Mouse (Mus musculus) embryo, embryonic 11.5 days (tissue): ENCODE results near the gene Tnni1.

Experiments used
- DNase-seq: peaks from one replicate; pipeline ENCODE4 v3.0.0-alpha.2; 2012; ENCODE audit warnings: low read depth, low spot score

Gene Tnni1

DNA sequence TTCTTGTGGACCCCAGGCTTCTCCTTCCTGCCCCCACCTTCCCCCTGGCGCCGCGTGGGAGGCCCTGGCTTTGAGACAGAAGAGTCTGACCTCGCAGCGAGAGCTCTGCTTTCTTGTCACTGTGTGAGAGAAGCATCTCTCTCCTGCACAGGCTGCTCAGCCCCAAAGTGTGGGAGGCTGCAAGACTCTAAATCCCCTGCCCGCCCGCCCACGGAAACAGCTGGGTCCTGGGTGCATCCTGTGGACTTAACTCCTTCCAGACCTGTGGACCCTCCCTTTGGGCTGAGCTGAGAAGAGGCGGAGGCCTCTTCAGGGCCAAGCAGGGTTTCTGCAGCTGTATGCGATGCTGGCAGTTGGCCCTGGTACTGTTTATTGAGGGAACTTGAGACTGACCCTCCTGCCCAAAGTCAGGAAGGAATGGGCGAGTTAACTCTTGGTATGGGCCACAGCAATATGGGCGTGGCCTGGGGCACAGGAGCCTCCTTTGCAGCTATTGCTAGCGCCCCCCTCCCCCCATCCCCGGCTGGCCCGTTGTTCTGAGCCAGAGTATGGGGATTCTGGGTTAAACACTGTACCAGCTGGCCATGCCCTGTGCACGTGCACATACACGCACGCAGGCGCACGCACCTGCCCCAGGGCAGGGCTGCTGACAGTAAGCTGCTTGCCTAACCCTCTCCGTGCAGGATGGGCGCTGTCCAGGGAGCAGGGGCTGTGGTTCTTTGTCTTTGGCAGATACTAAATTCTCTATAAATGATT, at the start of gene Tnni1:
Gene Tnni1 (plus strand): TSS at position 655 of the 756 bp plus-strand sequence.
- no peak for DNase-seq

DNA sequence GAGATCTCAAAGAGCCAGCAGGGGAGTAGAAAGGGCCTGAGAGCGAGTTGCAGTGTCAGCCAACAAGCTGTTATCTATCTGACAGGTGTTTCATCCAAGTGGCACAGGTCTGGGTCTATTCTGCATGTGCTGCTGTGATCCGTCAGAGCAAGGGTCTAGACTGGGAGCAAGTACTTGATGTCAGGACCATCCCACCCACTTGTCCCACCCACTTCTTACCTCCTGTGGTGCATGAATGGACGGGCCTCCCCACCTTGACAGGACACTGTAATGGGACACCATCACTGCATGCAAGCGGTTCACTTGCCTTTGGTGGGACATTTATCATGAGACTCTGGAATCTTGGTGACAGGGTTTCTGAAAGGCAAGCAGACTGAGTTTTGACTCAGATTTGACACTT, 49.4 kb upstream of the Tnni1 start:
- no peak for DNase-seq

DNA sequence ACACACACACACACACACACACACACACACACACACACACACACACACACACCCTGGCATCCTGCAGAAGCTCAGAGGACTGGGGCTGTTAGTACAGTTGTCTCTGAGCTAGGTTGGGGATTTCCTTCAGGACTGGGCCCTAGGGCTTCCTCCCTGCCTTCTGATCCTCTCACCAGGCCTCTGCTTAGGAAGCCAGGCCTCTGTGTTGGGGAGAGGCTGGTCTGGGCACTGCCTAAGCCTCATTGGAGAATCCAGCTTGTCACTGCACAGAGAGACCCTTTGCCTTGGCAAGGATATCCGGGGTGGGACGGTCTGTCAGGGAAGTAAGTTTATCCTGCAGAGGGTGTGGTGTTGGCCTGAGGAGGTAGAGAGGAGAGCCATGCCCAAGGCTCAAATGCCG, 48.9 kb upstream of the Tnni1 start:
- DNase-seq = no peak

DNA sequence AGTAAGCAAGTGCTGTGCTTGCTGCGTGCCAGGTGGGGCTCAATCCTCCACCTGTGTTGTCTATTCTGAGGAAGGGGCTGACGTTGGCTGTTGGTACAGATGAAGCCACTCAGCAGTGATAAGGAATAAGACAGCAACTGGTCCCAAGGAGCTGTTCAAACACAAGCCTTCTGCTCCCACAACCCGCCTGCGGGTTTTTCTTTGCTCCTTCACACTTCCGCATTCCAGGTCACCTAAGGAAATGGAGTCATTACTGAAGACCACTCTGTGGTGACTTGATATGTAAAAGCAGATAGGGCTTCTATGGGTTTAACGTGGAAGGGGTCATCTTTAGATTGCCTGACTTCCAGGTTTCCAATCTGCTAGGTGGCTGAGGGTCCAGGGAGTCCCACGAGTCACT, 47.8 kb upstream of the Tnni1 start:
- no peak for DNase-seq

DNA sequence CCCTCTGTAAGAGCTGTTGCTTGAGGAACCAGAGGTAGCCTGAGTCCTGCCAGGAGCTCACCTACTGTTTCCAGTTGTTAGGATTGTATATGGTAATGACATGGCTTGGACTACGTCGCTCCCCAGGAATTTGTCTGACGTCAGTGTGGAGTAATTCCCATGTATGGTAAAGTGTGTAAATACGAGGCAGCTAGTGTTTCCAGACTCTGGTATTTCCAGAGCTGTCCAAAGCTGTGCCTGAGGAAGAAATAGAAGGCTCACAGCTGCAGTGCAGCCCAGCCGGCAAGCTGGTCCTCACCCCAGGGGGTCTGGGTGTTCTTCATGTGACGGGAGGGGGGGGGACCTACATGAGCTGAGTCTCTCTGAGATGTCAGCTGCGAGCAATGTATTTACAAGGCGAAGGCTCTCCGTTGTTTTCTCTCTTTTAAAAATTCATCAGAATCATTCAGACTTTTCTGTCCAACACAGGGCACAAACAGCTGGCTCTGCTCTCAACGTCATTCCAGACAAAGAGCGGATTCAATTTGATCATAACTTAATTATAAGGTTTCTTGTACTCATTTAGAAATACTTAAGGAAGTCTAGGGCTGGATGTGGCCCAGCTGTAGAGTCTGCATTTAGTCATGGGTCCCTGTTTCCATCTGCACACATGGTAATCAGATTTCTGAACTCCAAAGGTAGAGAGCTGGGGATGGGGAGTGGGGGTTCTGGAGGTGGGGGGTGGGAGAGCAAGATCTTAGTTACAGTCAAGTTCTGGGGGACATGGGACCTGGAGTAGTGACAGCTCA, 47.1 kb upstream of the Tnni1 start:
- peak; percentile 58 for DNase-seq

DNA sequence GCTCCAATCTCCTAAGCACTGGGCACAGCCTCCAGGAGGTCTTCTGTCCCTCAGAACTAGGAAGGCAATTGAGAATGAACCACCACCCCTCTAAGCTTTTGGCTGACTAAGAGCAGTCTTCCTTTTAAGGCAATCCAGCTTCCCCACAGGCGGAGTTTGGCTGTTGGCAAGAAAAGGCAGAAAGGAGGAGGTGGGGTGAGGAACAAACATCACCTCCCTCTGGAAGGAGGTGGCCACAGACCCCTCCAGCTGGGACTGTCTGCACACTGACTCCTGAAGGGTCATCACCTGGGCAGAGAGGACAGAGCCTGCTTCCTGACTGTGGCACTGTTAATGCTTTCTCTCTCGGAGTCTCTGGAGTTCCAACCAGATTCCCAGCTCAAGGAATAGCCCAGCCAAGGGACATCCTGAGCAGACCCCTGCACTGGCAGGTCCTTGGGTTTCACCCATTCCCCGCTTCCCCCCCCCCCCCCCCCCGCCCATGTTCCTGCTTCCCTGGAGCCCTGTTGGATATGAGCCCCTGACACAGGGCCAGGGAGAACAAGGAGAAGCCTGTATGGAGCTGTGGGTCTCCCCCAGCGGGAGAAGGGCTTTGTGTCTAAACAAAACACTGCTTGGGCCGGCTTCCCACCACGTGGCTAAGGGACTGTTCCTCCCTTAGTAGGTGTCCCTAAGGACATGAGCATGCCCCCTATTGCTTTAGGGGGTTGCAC, 44.9 kb upstream of the Tnni1 start:
- no peak for DNase-seq

DNA sequence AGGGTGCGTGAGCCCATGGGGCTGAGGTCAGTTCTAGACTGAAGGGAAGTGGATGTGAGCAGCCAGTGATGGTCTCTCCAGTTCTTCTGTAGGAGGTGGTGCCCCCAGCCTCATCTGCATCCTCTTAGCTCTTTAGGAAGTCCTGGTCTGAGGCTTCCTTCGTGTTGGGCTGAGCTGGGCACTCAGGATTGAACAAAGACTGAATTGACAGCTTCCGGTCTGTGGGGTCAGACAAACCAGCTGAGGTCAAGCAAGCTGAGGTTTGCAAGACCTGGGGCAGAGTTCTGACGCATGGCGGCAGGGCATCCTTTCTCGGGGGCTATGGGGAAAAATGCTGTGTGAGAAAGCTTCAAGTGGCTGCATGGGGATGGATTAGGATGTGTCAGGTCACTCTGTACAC, 43.8 kb upstream of the Tnni1 start:
- no peak for DNase-seq

DNA sequence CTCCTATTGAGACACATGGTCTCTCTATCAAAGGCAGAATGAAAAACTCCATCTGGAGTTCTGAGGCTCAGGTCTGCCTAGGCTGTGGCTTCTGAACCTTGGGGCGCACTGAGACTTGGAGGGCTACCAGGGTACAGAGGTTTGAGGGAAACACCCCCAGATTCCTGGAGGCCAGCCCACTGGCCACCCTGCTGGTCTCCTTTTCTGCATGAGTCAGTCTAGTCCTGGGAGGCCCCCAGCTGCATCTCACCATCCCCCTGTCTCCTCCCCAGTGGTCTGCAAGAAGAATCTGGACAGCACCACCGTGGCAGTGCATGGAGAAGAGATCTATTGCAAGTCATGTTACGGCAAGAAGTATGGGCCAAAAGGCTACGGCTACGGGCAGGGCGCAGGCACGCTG, 34.2 kb upstream of the Tnni1 start:
- DNase-seq = no peak

DNA sequence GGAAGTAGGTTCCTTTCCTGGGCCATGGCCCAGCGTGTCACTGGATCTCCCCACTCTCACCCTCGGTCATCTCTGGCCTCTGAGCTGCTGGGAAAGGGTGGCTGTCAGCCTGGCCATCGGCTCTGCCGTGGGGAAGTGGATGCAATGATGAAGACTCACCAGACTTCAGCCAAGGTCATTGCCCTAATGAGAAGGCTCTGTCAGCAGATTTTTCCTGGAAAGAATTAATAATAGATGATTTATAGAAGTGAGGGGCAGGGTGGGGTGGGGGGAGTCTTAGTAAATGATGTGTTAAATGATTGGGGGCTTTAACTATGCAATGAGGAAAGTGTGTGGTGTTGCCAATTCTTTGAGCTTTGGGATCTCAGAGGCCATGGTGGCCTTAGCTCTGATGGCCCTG, 33.0 kb upstream of the Tnni1 start:
- no peak for DNase-seq

DNA sequence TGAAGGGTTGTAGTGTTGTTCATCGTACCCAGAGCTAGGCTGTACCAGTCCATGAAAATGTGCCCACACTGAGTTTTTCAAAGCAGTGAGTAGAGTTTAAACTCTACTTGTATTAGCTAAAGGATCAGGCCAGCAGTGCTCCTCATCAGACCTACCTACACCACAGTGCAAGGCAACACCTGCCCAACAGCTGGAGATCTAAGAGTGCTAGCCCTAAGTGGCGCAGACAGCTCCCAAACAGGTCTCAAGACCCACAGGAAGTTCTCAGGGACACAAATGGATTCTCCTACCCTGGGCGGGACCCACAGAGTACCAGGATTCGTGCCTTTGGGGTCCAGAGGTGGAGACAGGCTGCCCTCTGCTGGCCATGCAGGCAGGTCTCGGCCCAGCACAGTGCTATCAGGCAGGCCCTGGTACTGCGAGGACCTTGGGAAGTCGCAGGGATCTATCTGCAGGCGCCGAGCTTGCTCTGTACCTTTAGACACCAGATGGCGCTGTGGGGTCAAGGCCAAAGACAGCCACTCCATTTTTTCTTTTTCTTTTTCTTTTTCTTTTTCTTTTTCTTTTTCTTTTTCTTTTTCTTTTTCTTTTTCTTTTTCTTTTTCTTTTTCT, 26.4 kb upstream of the Tnni1 start:
- peak; percentile 91 for DNase-seq

DNA sequence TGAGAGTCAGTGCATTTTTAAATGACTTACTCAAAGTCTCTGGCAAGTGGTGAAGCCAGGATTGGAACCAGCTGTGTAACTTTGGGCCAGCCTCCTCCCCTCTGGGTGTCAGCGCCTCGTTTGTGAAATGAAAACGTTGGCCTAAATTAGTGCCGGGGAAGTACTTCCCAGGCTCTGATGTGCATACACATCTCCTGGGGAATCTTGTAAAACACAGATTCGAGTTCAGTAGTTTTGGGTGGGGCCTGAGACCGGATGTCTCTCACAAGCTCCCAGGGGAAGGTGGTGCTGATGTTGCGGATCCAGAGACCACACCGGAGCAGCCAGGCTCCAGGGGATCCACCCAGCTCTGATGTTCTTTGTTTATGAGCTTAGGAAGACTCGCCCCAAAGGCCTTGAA, 23.9 kb upstream of the Tnni1 start:
- DNase-seq = no peak

DNA sequence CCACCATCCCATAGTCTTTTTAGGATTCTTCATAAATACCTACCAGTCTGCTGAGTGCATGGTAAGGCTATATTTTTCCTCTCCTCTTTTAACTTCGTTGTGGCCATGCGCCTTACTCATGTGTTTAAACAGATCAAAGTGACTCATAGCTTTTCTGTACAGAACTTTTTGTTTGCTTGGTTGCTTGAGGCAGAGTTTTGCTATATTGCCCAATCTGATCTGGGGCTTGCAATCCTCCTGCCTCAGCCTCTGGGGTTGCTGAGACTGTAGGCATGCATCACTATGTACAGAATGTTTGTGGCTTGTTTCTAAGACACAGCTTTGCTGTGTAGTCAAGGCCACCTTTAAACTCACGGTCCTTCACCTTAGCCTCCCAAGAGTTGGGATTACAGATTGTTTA, 23.3 kb upstream of the Tnni1 start:
- no peak for DNase-seq

DNA sequence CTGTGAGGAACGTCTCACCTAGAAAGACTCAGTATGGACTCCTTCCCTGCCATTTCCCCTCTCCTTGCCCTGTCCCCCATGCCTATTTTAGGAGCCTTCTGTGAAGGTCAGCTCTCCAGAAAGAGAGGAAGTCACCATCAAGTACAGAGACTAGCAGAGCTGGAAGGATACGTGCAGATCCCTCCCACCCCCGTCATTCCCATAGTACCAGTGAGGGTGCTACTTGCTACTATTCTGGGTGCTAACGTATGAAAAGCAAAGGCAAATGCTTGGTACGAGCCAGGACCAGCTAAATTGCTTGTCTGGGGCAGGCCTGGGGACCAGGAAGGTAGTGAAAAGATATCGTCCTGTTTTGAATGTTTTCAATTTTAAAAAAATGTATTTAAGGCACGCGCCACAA, 21.9 kb upstream of the Tnni1 start:
- no peak for DNase-seq

DNA sequence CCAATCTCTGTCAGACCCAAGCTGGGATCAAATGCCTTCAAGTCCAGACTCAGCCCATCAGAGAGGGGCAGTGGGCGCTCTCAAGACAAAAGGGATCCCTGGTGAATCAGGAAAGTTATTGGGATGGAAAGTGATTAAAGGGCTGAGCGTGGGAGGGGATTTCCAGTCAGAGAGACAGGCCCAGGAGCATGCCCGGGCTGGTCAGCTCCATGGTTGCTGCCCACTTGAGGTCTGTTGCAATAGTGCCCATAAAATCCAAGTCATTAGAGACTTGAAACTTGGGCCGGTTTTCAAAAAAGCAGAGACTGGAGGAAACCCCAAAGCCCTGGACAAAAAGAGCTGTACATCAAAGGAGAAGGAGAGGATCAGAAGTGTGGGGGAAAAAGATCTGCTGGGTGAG, 19.5 kb upstream of the Tnni1 start:
- no peak for DNase-seq

DNA sequence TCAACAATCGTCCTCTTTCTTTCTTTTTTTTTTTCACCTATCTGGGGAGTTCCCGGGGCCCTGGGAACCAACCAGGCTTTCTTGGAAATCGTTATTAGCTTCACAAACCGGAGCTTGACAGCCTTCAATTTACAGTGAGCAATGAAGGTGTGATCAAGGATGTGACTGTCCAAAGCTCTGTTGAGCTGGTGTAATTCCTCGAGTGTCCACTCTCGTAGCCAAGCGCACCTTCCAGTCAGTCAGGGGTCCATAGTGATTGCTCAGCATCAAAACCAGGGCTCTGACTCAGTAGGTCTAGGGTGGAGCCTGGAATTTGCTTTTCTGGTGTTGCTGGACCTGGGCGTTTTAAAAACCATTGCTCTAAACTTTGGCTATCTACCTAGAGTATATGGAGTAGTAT, 19.0 kb upstream of the Tnni1 start:
- no peak for DNase-seq

DNA sequence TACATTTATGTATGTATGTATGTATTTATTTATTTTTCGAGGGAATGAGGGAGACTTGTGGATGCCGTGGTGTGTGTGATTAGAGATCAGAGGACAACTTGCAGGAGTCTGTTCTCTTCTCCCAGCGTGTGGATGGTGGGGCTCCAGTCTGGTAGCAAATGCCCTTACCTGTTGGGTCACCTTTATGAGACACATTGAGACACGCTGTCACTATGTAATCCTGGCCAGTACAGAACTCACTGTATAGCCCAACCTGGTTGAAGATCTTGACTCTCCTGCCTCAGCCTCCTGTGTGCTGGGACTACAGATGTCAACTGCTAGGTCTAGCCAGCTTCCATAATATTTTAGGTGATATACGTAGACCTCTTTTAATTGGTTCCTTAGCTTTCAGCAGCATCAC, 17.5 kb upstream of the Tnni1 start:
- no peak for DNase-seq

DNA sequence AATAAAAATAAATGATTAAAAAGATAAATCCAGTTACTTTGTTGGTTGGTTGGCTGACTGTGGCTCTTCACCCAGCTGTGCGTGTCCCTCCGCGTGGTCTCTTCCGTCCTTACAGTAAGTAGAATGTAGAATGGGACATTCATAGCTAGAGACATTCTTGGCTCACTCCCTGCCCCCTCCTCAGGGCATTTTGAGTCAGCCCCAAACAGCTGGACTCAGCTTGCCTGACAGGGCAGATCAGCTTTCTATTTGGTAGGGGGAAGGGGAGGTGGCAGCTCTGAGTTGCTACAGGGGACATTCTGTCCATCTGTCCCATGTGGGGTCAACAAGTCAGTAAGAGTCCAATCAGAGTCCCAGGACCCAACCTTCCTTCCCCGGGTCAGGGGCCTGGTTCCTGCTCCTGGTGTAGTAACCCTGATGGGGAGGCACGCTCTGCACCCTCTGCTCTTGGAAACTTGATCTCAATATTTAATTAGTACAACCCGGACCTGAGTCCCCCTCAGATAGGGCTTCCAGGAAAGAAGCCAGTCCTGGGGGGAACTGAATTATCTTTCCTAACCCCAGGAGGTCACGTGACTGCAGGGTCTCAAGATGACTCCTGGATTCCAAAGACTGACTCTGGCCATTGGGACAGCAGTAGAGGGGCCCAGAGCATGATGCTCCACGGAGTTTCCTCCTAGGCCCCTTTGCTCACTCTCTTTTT, 15.6 kb upstream of the Tnni1 start:
- DNase-seq = no peak

DNA sequence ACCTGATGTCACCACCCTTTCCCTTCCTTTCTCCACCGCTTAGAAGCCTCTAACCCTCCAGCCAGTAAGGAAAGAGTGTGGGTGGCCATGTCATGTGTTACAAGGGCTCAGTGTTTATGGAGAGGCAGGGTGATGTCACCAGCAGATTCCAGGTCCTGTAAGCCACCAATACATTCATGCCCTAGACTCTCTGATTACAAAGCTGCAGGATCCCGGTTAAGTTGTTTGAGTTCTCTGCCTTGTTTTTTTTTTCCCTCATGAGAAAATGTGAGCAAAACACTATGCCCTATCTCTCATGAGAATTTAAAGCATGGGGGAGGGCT, 15.1 kb upstream of the Tnni1 start:
- DNase-seq = no peak

DNA sequence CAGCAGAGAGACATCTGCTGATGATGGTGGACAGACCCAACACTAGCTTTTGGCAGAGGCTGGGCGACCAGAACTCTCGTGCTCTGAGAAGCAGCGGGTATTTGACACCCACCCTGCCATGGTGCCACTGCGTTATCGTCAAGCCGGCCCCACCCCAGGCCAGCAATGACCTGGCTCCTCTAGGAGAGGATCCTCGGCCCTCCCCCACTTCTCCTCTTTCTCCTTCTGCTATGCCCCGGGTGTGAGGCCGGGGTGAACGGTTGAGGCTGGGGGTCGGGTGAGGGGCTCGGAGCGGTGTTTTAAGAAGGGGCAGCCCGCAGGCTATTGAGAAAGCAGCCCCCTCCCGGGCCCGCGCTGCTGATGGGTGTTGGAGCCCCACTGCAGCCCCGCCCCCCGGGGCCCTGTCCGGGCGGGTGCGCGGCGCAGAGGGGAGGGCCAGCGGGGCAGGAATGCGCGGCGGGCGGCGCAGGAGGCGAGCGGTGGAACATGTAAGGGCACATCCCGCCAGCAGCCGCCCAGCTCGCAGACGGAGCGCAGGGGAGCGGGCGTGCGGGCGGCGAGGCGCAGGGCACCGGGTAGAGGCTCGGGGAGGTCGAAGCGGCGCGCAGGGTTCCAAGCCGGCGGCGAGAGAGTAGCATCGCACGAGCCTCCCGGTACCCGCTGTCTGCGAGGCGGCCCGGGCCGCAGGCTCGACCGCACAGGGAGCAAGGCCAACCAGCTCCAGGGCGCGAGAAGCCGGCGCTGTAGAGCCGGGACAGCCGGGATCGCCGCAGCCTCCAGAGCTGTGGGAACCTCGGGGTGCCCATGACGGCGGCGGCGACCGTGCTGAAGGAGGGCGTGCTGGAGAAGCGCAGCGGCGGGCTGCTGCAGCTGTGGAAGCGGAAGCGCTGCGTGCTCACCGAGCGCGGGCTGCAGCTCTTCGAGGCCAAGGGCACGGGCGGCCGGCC, 13.3 kb upstream of the Tnni1 start, which contains the start of gene Phlda3:
Gene Phlda3 (plus strand): TSS at position 475 of the 947 bp plus-strand sequence.
- DNase-seq = peak; percentile 63

DNA sequence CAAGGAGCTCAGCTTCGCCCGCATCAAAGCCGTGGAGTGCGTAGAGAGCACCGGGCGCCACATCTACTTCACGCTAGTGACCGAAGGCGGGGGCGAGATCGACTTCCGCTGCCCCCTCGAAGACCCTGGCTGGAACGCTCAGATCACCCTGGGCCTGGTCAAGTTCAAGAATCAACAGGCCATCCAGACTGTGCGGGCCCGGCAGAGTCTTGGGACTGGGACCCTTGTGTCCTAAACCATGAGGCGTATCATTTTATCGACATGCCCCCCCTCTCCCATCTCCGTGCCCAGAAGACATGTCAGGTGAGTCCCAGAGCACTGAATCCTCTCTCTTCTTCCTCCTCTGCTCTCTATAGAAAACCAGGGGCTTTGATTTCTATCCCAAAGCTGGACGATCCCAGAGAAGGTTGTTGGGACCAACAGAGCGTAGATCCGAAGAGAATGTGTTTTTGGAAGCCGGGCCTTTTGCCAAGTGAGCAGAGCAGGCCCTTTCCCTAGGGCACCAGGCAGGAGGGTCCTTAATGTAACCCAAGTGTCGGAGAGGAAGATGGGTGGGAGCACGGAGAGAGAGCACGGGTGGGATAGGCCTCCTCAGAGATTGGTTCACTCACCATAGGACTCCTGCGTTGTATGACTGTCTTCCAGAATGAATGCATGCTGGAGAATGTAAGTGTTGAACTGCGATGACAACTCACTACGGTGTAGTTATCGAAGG, 12.5 kb upstream of the Tnni1 start:
- DNase-seq = no peak
